Mouse (Mus musculus) neural tube, embryonic 13.5 days (tissue): ENCODE results near the gene Klhl34. TPM values are rescaled to one million over a fixed set of nuclear protein-coding genes. Genes with fewer than 3 reads are reported as not detected.

Experiments
- ATAC-seq: fragments of 200-750 bp; cut with Nextera tagmentation; 2 replicates; pipeline ENCODE4 v1.8.0; 2017; ENCODE audit warnings: low read depth, mild to moderate bottlenecking, moderate TSS enrichment, moderate library complexity
- H3K27ac ChIP-seq: fragments of 300-500 bp; sonication (generic); replicated peaks from 2 replicates; pipeline ENCODE4 v1.5.1; 2015; ENCODE audit warnings: moderate library complexity, mild to moderate bottlenecking, inconsistent platforms
- H3K27me3 ChIP-seq: fragments of 300-500 bp; sonication (generic); 2 replicates; pipeline ENCODE4 v1.6.1; 2015; ENCODE audit warnings: mild to moderate bottlenecking, inconsistent platforms
- H3K36me3 ChIP-seq: fragments of 300-500 bp; sonication (generic); 2 replicates; pipeline ENCODE4 v1.6.1; 2015; ENCODE audit warnings: mild to moderate bottlenecking, inconsistent platforms
- H3K4me1 ChIP-seq: fragments of 300-500 bp; sonication (generic); replicated peaks from 2 replicates; pipeline ENCODE4 v1.6.1; 2015; ENCODE audit warnings: inconsistent platforms
- H3K4me2 ChIP-seq: fragments of 300-500 bp; sonication (generic); 2 replicates; pipeline ENCODE4 v1.6.1; 2015; ENCODE audit warnings: inconsistent platforms, mild to moderate bottlenecking, moderate library complexity
- H3K4me3 ChIP-seq: fragments of 300-500 bp; sonication (generic); 2 replicates; pipeline ENCODE4 v1.5.1; 2015; ENCODE audit warnings: mild to moderate bottlenecking, inconsistent platforms
- H3K9ac ChIP-seq: fragments of 300-500 bp; sonication (generic); 2 replicates; pipeline ENCODE4 v1.6.1; 2015; ENCODE audit warnings: moderate library complexity, mild to moderate bottlenecking, inconsistent platforms
- H3K9me3 ChIP-seq: fragments of 300-500 bp; sonication (generic); 2 replicates; pipeline ENCODE4 v1.6.1; 2016; ENCODE audit warnings: inconsistent platforms
- WGBS: fragments of 180-500 bp; shearing (Covaris S2); methylation state at CpG from one replicate; pipeline ENCODE4 v1.1.7; 2015; 5-methylcytosine and 5-hydroxymethylcytosine counted together
- polyA plus RNA-seq: library from polyadenylated mRNA; unstranded; fragments of >200 nt; fragmentation: Nextera tagmentation; extraction: Ambion mirVana; gene quantifications from 2 replicates; pipeline ENCODE4 v1.2.1, GENCODE M21; 2015

Gene Klhl34
- 1.6 and 2.2 TPM in 2 replicates for polyA plus RNA-seq

GRCm38 (mm10) chrX:157818207-157818920 is at the start of gene Klhl34:
TSS of gene Klhl34 (plus strand) at chrX:157818435.
- peak within 1 kb of the TSS; percentile 57 for H3K4me2 ChIP-seq
- H3K36me3 ChIP-seq: no peaks in the 10 kb centered on the region
- H3K9me3 ChIP-seq: no peaks in the 10 kb centered on the region
- peak; percentile 51 for ATAC-seq
- 43% methylated on average over 28 of the region's 28 CpGs for WGBS
- H3K9ac ChIP-seq: peak within 1 kb of the TSS; percentile 31; the same call in 1 of the 2 replicates
- H3K27me3 ChIP-seq: no peaks in the 10 kb centered on the region
- no peak within 1 kb of the TSS for H3K27ac ChIP-seq
- peaks cover 14% of the 10 kb centered on the region for H3K4me1 ChIP-seq
- H3K4me3 ChIP-seq: peak within 1 kb of the TSS; percentile 27

DNA sequence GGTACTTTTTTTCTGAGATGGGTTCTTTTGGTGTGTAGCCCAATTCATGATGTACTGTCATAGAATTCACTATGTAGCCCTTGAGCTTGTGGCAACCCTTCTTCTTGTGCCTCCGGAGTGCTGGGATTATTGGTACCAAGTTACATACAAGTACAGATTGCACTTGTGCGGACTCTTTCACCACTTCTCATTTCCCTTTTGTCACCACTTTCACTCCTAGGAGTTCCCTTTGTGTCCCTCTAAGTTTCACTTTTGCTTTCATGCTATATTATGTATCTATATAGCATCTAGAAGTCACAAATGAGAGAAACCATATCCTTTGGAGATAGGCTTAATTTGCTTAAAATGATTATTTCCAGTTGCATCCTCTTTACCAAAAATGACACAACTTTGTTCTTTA is 16.6 kb upstream of the Klhl34 start:
- no peaks in the 10 kb centered on the region for H3K9me3 ChIP-seq
- 84% methylated on average over 2 of the region's 2 CpGs for WGBS
- H3K27ac ChIP-seq: no peak overlapping the region
- no peaks in the 10 kb centered on the region for H3K27me3 ChIP-seq
- H3K4me1 ChIP-seq: no peaks in the 10 kb centered on the region
- H3K9ac ChIP-seq: no peak overlapping the region
- H3K36me3 ChIP-seq: no peaks in the 10 kb centered on the region
- ATAC-seq: no peak
- H3K4me3 ChIP-seq: no peak overlapping the region
- H3K4me2 ChIP-seq: no peak overlapping the region

DNA sequence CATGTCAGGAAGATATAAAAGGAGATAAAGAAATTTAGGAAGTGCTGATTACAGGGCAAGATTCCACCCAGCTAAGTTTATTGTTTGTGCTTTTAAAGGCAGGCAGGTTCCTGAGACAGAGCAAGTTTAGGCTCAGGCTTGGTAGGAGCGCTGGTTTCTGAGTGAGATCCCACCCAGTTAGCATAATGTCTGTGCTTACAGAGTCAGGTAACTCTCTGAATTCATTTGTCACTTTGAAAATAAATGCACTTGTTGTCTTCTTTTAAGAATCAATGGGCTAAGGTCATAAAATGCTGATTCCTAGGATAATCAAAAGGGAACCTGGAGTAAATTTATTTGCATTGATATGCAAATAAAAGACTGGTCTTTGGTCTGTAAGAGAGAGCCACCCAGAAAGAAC is 8.5 kb upstream of the Klhl34 start:
- no peaks in the 10 kb centered on the region for H3K36me3 ChIP-seq
- ATAC-seq: no peak
- H3K4me2 ChIP-seq: no peak overlapping the region
- H3K9me3 ChIP-seq: no peaks in the 10 kb centered on the region
- no peak overlapping the region for H3K9ac ChIP-seq
- H3K4me3 ChIP-seq: no peak overlapping the region
- 55% methylated on average over 1 of the region's 1 CpGs for WGBS
- no peaks in the 10 kb centered on the region for H3K27me3 ChIP-seq
- no peak overlapping the region for H3K27ac ChIP-seq
- no peaks in the 10 kb centered on the region for H3K4me1 ChIP-seq

DNA sequence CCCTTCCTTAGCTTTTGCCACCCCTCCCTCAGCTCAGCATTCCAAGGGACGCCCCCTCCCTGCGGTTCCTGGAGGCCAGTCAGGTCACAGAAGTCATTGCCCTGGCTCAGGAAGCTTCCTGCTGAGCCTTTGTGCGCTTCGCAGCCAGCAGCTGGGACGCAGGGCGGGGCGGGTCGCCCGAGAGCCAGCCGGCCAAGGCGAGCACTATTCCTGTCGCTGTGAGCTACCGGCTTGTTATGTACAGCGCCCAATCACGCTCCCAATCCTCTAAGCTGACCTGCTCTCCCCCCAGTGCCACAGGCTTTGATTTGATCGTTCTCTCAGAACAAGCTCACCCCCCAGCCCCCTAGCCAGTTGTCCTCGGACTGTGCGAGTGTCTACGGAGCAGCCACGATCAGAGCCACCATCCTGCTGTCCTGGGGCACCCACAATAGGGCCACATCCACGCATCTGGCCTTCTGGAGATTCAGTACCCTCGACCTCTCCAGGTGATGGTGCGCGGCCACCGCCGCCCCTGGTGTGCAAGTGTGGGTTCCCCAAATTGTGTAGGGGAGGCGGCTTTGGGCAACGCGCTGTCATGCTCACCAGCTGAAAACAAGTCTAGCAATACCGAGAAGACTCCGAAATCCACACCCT is 546 bp upstream of the Klhl34 start:
- Histone ChIP-seq H3K4me3 (peak overlapping the region; percentile 27), H3K4me2 (peak overlapping the region; percentile 57), H3K9ac (peak overlapping the region; percentile 31; the same call in 1 of the 2 replicates), H3K4me1 (peaks cover 14% of the 10 kb centered on the region), H3K36me3 (no peaks in the 10 kb centered on the region), H3K27ac (no peak overlapping the region), H3K9me3 (no peaks in the 10 kb centered on the region), H3K27me3 (no peaks in the 10 kb centered on the region)
- 14% methylated on average over 31 of the region's 31 CpGs for WGBS
- ATAC-seq: peak; percentile 81; the same call in 1 of the 2 replicates

DNA sequence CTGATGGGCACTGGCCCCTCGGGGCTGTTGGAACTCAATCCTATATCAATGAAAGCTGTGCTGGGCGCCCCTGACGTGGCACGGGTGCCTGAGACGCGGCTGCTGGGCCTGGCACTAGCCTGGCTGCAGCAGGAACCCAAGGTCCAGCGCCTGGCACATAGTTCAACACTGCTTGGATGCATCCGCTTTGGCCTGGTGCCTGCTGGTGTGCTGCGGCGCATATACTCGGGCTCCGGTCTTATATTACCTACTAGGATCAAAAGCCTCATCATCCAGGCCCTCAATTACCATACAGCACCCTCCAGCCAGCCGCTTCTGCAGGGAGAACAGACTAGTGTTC is 656 bp downstream of the Klhl34 start:
- peaks cover 14% of the 10 kb centered on the region for H3K4me1 ChIP-seq
- no peaks in the 10 kb centered on the region for H3K9me3 ChIP-seq
- H3K4me2 ChIP-seq: no peak overlapping the region
- H3K4me3 ChIP-seq: no peak overlapping the region
- 86% methylated on average over 13 of the region's 13 CpGs for WGBS
- H3K36me3 ChIP-seq: no peaks in the 10 kb centered on the region
- no peaks in the 10 kb centered on the region for H3K27me3 ChIP-seq
- no peak; the same call in 1 of the 2 replicates for ATAC-seq
- no peak overlapping the region for H3K27ac ChIP-seq
- H3K9ac ChIP-seq: no peak overlapping the region

DNA sequence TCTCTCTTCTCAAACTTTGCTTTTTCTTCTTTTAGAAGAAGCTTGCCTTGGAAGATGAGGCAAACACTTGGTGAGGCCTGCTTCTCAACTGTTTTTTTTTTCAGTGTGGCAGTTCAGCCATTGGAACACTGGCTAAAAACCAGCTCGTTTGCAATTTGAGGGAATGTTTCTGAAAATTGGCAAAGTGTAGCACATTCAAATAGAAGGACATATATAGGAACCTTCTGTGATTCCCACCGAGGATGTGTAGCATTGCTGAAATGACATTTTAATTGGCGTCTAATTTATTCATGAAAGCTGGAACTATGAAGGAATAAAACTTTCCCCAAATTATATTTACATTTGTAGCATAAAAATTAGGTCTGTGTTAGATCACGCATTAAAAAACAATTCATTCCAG is 11.7 kb downstream of the Klhl34 start:
- Histone ChIP-seq H3K4me1 (no peaks in the 10 kb centered on the region), H3K36me3 (no peaks in the 10 kb centered on the region), H3K27me3 (no peaks in the 10 kb centered on the region), H3K9ac (no peak overlapping the region), H3K27ac (no peak overlapping the region), H3K9me3 (no peaks in the 10 kb centered on the region), H3K4me3 (no peak overlapping the region), H3K4me2 (no peak overlapping the region)
- 74% methylated on average over 4 of the region's 4 CpGs for WGBS
- no peak for ATAC-seq

Other genes starting within 250 kb of the Klhl34 start
- gene Yy2, start 249.4 kb upstream of the Klhl34 start, polyA plus RNA-seq: 2.3 and 2.9 TPM in 2 replicates
- gene Mbtps2, start 219.7 kb upstream of the Klhl34 start, polyA plus RNA-seq: 32.1 and 36.6 TPM in 2 replicates
- 1.3 and 3.5 TPM in 2 replicates for gene Smpx, start 119.5 kb upstream of the Klhl34 start, polyA plus RNA-seq
- 6.9 and 8.1 TPM in 2 replicates for gene Cnksr2, start 224.9 kb downstream of the Klhl34 start, polyA plus RNA-seq